Mouse (Mus musculus): Measurements from ENCODE around the gene Ifnz. TPM values are rescaled to one million over a fixed set of nuclear protein-coding genes. Genes with fewer than 3 reads are reported as not detected.
"Not testable (repeated sequence)": the region's sequence is repeated elsewhere in the genome, so short reads cannot be mapped to it uniquely, and the experiment has no call there.

Ifnz gene
- polyA plus RNA-seq, 1 experiment from 2014 or later, result not detected

DNA sequence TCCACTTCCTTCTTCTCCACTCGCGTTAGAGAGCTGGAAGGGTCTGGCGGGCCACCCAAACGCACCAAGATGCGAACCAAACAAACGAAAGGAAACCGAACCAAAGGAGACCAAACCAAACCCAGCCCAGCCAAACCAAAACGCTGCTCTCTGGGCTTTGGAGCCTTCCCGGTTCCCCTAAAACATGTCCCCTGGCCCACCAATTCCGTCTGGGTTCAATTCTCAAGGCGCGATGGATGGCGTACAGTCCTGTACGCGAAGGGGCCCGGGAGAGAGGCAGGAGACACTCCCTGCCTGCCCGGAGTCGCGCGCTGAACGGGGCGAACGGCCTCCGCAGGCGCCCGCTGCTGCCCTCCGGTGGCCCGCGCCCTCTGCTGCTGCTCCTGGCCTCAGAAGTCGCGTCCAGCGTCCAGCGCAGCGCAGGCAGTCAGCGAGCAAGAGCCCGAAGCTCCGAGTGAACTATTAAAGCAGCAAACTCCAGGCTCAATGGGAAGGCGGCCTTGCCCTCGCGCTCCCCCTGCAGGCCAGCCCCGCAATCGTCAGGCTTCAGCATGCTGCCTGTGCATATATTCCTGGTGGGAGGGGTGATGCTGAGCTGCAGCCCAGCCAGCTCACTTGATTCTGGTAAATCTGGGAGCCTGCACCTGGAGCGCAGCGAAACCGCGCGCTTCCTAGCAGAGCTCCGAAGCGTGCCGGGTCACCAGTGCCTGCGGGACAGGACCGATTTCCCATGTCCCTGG, 12.2 kb downstream of the Ifnz start, which contains the start of gene Gm13275:
Gm13275 (plus strand) TSS at position 552 of the 740 bp plus-strand sequence.
- not testable (repeated sequence) for H3K4me3 ChIP-seq (replicated peaks); H3K27ac ChIP-seq; H3K4me2 ChIP-seq (replicated peaks); H3K9ac ChIP-seq; H3K9me3 ChIP-seq; H3K36me3 ChIP-seq; H3K4me1 ChIP-seq (replicated peaks); ATAC-seq; H3K27me3 ChIP-seq (replicated peaks)
- WGBS, result 2% methylated on average over 15 of the region's 52 CpGs

DNA sequence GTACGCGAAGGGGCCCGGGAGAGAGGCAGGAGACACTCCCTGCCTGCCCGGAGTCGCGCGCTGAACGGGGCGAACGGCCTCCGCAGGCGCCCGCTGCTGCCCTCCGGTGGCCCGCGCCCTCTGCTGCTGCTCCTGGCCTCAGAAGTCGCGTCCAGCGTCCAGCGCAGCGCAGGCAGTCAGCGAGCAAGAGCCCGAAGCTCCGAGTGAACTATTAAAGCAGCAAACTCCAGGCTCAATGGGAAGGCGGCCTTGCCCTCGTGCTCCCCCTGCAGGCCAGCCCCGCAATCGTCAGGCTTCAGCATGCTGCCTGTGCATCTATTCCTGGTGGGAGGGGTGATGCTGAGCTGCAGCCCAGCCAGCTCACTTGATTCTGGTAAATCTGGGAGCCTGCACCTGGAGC, 15.2 kb downstream of the Ifnz start, which contains the start of gene Gm13279:
Gm13279 (plus strand) TSS at position 301 of the 400 bp plus-strand sequence.
- not testable (repeated sequence) for H3K4me1 ChIP-seq (replicated peaks); ATAC-seq; H3K36me3 ChIP-seq; H3K4me3 ChIP-seq (replicated peaks); H3K27me3 ChIP-seq (replicated peaks); H3K9ac ChIP-seq; H3K9me3 ChIP-seq; H3K27ac ChIP-seq; H3K4me2 ChIP-seq (replicated peaks)
- no CpG with 5 or more reads among the region's 28 CpGs for WGBS

DNA sequence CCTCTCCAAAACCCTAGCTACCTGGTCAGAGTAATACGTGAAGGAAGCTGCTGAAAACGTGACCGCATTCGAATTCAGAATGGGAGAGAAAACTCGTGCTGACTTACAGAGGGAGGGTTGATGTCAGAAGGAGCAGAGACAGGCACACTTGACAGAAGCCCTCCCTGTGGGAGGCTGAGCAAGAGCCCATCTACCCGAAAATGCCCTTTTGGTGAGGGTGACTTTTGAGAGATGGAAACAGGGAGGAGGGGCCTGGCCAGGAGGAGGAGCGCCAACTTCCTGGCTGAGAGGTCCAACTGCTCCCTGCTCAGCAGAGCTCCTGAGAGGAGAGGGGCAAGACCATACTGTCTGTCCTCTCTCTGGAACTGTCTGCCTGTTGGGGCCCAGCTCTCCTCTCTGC, 17.4 kb downstream of the Ifnz start, which contains the start of gene Gm13285:
Gm13285 (plus strand) TSS at position 301 of the 400 bp plus-strand sequence.
- not testable (repeated sequence) for H3K4me3 ChIP-seq (replicated peaks); ATAC-seq; H3K4me1 ChIP-seq (replicated peaks); H3K9me3 ChIP-seq; H3K9ac ChIP-seq; H3K36me3 ChIP-seq; H3K4me2 ChIP-seq (replicated peaks); H3K27me3 ChIP-seq (replicated peaks); H3K27ac ChIP-seq
- WGBS, result 10% methylated on average over 5 of the region's 7 CpGs

DNA sequence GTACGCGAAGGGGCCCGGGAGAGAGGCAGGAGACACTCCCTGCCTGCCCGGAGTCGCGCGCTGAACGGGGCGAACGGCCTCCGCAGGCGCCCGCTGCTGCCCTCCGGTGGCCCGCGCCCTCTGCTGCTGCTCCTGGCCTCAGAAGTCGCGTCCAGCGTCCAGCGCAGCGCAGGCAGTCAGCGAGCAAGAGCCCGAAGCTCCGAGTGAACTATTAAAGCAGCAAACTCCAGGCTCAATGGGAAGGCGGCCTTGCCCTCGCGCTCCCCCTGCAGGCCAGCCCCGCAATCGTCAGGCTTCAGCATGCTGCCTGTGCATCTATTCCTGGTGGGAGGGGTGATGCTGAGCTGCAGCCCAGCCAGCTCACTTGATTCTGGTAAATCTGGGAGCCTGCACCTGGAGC, 21.0 kb downstream of the Ifnz start, which contains the start of gene Gm13287:
Gm13287 (plus strand) TSS at position 301 of the 400 bp plus-strand sequence.
- WGBS, result no CpG with 5 or more reads among the region's 29 CpGs
- peak within 1 kb of the TSS; percentile 28; the same call in 1 of the 2 replicates for H3K4me2 ChIP-seq (replicated peaks)

DNA sequence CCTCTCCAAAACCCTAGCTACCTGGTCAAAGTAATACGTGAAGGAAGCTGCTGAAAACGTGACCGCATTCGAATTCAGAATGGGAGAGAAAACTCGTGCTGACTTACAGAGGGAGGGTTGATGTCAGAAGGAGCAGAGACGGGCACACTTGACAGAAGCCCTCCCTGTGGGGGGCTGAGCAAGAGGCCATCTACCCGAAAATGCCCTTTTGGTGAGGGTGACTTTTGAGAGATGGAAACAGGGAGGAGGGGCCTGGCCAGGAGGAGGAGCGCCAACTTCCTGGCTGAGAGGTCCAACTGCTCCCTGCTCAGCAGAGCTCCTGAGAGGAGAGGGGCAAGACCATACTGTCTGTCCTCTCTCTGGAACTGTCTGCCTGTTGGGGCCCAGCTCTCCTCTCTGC, 23.3 kb downstream of the Ifnz start, which contains the start of gene Gm13288:
Gm13288 (plus strand) TSS at position 301 of the 400 bp plus-strand sequence.
- H3K4me2 ChIP-seq (replicated peaks), result 0 out of 2 replicates have a peak within 1 kb of the TSS, but pooled peaks have one; percentile 41
- not testable (repeated sequence) for H3K27ac ChIP-seq; ATAC-seq; H3K4me3 ChIP-seq (replicated peaks); H3K9ac ChIP-seq; H3K4me1 ChIP-seq (replicated peaks); H3K9me3 ChIP-seq; H3K36me3 ChIP-seq; H3K27me3 ChIP-seq (replicated peaks)
- WGBS, result no CpG with 5 or more reads among the region's 8 CpGs

More for the DNA sequence above, 21.0 kb downstream of the Ifnz start, which contains the start of gene Gm13287:
- H3K9me3 ChIP-seq; H3K36me3 ChIP-seq; H3K4me1 ChIP-seq (replicated peaks); H3K9ac ChIP-seq; H3K4me3 ChIP-seq (replicated peaks); H3K27me3 ChIP-seq (replicated peaks); ATAC-seq; H3K27ac ChIP-seq: not testable (repeated sequence)

DNA sequence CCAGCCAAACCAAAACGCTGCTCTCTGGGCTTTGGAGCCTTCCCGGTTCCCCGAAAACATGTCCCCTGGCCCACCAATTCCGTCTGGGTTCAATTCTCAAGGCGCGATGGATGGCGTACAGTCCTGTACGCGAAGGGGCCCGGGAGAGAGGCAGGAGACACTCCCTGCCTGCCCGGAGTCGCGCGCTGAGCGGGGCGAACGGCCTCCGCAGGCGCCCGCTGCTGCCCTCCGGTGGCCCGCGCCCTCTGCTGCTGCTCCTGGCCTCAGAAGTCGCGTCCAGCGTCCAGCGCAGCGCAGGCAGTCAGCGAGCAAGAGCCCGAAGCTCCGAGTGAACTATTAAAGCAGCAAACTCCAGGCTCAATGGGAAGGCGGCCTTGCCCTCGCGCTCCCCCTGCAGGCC, 23.8 kb downstream of the Ifnz start:
- H3K4me2 ChIP-seq (replicated peaks), result 0 out of 2 replicates have a peak overlapping the region, but pooled peaks have one; percentile 41

DNA sequence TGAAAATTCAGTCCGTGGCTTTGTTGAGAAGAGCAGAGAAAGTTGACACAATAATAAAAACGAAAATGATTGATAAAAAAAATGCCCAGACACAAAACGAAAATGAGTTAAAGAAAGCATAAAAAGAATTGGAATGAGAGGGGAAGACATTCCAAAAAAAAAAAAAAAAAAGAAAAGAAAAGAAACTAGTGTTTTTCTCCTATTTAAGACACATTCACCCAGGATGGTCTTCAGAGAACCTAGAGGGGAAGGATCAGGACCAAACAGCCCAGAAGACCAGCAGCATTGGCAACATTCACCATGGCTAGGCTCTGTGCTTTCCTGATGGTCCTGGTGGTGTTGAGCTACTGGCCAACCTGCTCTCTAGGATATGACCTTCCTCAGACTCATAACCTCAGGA, 34.0 kb downstream of the Ifnz start, which contains the start of gene Ifna7:
Ifna7 (plus strand) TSS at position 301 of the 400 bp plus-strand sequence.
- H3K9me3 ChIP-seq, result no peaks in the 10 kb centered on the region
- H3K4me3 ChIP-seq (replicated peaks), result no peak within 1 kb of the TSS
- H3K27me3 ChIP-seq (replicated peaks), result no peaks in the 10 kb centered on the region
- no peak within 1 kb of the TSS for H3K27ac ChIP-seq
- no peak within 1 kb of the TSS for H3K9ac ChIP-seq
- WGBS, result 48% methylated on average over 3 of the region's 3 CpGs
- ATAC-seq, result no peak
- no peak within 1 kb of the TSS for H3K4me2 ChIP-seq (replicated peaks)
- no peaks in the 10 kb centered on the region for H3K4me1 ChIP-seq (replicated peaks)
- H3K36me3 ChIP-seq, result no peaks in the 10 kb centered on the region

More for the DNA sequence above, 23.8 kb downstream of the Ifnz start:
- not testable (repeated sequence) for H3K9ac ChIP-seq; H3K36me3 ChIP-seq; ATAC-seq; H3K27ac ChIP-seq; H3K4me1 ChIP-seq (replicated peaks); H3K4me3 ChIP-seq (replicated peaks); H3K27me3 ChIP-seq (replicated peaks); H3K9me3 ChIP-seq
- no CpG with 5 or more reads among the region's 34 CpGs for WGBS

DNA sequence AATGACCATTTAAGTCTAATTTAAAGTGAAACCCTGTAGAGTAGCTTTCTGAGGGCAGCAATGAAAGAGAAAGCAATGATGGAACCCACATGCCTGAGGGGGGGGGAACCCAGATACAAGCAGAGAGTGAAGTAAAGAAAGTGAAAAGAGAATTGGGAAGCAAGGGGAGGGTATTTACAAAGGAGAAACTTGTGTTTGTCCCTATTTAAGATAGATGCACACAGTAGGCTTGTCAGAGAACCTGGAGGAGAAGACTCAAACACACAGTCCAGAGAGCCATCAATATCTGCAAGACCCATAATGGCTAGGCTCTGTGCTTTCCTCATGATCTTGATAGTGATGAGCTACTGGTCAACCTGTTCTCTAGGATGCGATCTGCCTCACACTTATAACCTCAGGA, 37.7 kb downstream of the Ifnz start, which contains the start of gene Ifna11:
Ifna11 (plus strand) TSS at position 301 of the 400 bp plus-strand sequence.
- Histone ChIP-seq H3K36me3 (no peaks in the 10 kb centered on the region), H3K9ac (no peak within 1 kb of the TSS), H3K4me3 (replicated peaks) (no peak within 1 kb of the TSS), H3K4me2 (replicated peaks) (no peak within 1 kb of the TSS), H3K4me1 (replicated peaks) (no peaks in the 10 kb centered on the region), H3K27ac (no peak within 1 kb of the TSS), H3K9me3 (no peaks in the 10 kb centered on the region), H3K27me3 (replicated peaks) (no peaks in the 10 kb centered on the region)
- 97% methylated on average over 1 of the region's 1 CpGs for WGBS
- no peak for ATAC-seq

DNA sequence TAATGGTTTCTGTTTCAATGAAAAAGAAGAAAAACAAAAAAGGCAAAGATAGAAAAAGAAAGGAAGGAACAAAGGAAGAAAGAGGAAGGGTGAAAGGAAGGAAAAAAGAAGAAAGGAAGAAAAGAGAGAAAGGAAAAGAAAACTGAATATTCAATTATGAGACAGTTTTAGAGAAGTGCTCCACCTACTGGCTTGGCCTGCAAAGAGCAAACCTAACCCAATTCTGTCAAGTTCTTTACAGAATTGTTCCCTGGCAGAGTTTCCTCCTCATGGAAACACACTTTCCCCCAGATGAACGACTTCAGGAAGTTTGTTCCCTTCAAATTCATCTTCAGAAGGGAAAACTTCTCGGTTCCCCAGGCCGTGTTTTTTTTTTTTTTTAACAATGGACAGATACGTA, 41.1 kb downstream of the Ifnz start:
- Histone ChIP-seq H3K4me1 (replicated peaks) (no peaks in the 10 kb centered on the region), H3K9ac (no peak overlapping the region), H3K4me2 (replicated peaks) (no peak overlapping the region), H3K27me3 (replicated peaks) (no peaks in the 10 kb centered on the region), H3K36me3 (no peaks in the 10 kb centered on the region), H3K9me3 (no peaks in the 10 kb centered on the region), H3K27ac (no peak overlapping the region), H3K4me3 (replicated peaks) (no peak overlapping the region)
- ATAC-seq, result no peak
- 23% methylated on average over 4 of the region's 4 CpGs for WGBS

DNA sequence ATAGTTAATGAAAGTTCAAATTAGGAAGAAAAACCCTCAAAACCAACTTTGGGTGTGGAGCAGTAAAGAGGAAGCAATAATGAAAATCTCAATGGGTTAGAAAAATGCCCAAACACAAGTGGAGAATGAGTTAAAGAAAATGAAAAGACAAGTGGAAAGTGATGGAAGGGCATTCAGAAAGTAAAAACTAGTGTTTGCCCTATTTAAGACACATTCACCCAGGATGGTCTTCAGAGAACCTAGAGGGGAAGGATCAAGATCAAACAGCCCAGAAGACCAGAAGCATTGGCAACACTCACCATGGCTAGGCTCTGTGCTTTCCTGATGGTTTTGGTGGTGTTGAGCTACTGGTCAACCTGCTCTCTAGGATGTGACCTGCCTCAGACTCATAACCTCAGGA, 45.2 kb downstream of the Ifnz start, which contains the start of gene Ifna6:
Ifna6 (plus strand) TSS at position 301 of the 400 bp plus-strand sequence.
- not testable (repeated sequence) for H3K4me2 ChIP-seq (replicated peaks); H3K4me3 ChIP-seq (replicated peaks); H3K27me3 ChIP-seq (replicated peaks); H3K9me3 ChIP-seq; H3K36me3 ChIP-seq; ATAC-seq; H3K27ac ChIP-seq; H3K4me1 ChIP-seq (replicated peaks); H3K9ac ChIP-seq

DNA sequence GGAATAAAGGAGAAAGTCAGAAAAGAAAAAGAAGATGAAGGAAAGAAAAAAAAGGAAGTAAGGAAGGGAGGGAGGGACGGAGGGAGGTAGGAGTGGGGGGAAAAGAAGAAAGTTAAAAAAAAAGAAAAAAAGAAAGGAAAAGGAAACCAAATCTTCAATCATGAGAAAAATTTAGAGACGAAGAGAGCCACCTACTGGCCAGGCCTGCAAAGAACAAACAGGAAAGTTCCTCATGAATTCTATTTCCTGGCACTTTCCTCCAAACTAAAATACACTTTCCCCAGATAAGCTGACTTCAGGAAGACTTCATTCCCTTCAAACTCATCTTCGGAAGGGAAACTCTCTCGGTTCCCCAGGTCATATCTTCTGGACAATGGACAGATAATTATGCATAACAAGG, 48.6 kb downstream of the Ifnz start:
- WGBS, result 28% methylated on average over 4 of the region's 4 CpGs
- no peak for ATAC-seq
- Histone ChIP-seq H3K4me1 (replicated peaks) (no peaks in the 10 kb centered on the region), H3K9me3 (no peaks in the 10 kb centered on the region), H3K36me3 (no peaks in the 10 kb centered on the region), H3K4me3 (replicated peaks) (no peak overlapping the region), H3K27ac (no peak overlapping the region), H3K9ac (no peak overlapping the region), H3K4me2 (replicated peaks) (no peak overlapping the region), H3K27me3 (replicated peaks) (no peaks in the 10 kb centered on the region)
